Mouse (Mus musculus) mouse trophoblast stem cell (cell line): ENCODE data around the gene Gcn1l1.
"Not testable (repeated sequence)": the region's sequence is repeated elsewhere in the genome, so short reads cannot be mapped to it uniquely, and the experiment has no call there.

Experiments used
- in situ Hi-C, 2 experiments: fragments of 300-500 bp; cut with MseI, MboI; formaldehyde crosslinking; loops; 2 replicates in 1 of 2; 3 replicates in 1 of 2; pipeline ENCODE4 v1.15.1; 2025

Gene Gcn1l1

DNA sequence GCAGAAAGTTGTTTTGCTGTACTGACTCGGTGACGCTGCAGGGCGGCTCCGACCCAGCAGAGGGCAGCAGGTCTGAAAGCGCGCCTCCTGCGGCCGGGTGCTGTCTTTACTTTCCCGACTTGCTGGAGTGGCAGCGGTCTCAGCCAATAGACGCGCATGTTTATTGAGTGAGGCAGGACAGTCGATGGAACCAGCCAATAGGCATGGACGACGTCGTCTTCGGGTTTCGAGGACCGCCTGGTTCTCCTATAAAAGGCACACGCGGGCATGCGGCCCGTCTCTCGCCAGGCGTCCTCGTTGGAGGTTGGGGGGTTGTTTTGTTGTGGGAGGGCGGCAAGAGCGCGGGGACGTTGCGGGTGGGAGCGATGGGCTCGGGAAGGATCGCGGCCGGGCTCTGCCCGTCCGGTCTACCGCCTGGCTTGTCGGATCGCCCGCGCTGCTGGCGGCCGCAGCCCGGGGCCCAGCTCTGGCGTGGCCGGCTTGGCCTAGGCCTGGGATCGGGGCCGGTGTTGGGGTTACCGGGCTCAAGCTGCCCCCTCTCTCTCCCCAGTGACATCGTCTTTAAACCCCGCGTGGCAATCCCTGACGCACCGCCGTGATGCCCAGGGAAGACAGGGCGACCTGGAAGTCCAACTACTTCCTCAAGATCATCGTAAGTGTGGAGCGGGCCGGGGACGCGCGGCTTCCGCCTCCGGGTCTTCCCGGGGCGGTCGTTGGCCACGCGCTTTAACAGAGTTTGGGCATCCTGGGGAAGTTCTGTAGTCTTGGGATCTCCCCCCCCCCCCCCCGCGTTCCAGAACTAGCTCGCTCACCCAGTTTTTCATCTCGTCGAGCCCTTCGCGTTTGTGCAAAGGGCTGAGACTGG lies 5.6 kb upstream of the Gcn1l1 start, which contains the start of gene Rplp0:
Gene Rplp0 (plus strand): TSS at position 231 of the 865 bp plus-strand sequence.
- in situ Hi-C loops: no loop called here

DNA sequence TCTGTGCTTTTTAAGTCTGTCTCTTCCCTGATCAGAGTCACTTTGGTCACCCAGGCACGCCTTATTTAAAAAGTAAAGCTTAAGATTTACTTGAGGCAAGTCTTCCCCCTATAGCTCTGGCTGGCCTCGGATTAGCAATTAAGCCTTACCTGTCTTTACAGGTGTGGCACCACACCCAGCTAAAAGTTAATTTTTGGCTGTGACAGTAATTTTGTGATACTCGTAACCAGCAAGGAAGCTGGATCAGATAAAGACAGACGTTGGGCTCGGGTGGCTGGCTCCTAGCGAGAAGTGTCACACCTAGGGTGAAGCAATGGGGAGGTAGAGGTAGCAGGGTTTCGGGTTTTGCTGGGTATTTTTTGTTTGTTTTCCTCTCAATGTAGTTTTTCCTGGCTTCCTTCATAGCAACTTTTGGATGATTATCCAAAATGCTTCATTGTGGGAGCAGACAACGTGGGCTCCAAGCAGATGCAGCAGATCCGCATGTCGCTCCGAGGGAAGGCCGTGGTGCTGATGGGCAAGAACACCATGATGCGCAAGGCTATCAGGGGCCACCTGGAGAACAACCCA lies 4.6 kb upstream of the Gcn1l1 start:
- in situ Hi-C loops: no loop called here

DNA sequence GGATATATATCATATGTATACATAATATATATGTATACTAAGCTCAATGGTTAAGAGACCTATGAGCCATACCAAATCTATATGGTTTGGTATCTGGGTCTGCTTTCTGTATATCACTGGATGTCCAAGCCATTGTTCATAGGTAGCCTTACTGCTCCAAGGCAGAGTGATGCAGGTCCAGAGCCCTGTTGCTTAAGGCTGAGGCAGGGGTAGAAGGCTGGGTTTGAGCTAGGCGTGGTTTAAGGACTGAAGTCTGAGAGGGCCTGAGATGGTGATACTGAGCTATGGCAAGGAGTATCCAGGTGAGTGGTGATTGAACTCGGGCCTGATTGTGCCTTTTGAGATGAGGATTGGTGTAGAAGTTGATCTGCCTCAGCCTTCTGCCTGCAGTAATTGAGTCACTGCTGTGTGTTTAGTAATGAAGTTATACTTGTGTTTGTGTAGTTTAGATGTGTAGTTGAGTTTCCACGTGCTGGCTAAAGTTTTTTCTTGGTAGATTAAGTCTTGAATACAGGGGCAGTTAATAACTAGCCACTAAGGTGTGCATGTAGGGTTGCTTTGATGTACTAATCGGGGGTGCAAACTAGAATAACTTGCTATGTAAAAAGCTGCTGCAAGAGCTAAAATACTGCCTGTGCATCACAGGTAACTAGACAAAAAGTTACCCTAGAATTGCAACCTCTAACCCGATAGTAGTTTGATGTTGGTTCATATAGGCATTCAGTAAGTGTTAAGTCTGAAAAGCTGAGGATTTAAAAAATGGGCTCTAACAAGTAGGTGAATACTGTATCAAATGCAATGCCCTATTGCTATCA lies 1.1 kb upstream of the Gcn1l1 start:
- in situ Hi-C loops: no loop called here

DNA sequence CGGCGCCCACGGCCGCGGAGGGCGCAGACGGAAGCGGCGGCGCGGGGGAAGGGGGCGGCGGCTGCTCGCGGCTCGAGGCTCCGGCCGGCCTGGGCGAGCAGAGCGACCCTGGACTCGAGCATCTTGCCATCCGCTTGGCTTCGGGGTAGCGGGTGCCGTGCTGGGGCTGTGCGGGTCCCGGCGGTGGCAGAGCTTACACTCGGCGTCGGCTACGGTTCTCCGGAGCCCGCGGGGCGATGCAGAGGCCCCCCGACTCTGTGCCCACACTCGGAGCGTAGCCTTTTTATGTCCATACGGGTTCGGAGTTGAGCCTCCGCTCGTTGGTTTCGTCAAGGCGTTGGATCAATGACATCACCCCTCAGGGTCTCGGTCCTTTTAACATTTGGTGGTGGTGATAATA lies 349 bp downstream of the Gcn1l1 start:
- in situ Hi-C loops: no loop called here

DNA sequence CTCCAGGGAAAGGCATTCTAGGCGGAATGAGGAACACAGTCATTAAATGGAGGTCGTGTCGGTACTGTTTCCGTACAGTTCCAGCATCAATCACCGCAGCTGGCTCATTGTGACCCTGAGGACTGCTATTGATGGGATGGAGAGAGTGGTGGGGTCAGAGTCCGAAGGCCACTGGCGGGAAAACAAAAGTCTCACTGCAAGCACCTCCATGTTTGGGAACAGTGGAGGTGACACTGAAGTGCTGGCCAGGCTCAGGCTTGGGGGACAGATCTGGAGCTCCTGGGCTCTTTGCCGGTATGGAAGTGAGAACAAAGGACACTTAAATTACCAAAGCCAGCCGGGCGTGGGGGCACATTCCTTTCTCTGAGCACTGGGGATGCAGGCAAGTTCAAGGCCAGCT lies 3.6 kb downstream of the Gcn1l1 start:
- in situ Hi-C loops: no loop called here

DNA sequence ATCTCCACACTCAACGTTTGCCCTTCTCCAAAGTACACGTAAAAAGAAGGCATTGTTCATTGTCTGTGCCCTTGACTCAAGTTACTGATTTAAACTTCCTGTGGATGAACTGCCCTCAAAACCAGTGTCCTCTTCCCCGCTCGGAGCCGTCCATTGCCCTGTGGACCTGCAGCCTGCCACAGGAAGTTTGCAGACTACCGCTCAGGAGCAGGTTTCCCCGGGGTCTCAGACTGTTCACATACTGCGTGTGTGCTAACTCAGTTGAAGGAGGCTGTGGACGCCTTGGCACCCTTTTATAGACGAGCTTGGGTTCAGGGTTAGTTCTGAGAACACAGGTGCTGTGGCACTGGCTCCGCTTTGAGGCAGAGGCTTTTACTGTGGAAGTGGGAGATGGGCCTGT lies 4.3 kb downstream of the Gcn1l1 start:
- in situ Hi-C loops: no loop called here

DNA sequence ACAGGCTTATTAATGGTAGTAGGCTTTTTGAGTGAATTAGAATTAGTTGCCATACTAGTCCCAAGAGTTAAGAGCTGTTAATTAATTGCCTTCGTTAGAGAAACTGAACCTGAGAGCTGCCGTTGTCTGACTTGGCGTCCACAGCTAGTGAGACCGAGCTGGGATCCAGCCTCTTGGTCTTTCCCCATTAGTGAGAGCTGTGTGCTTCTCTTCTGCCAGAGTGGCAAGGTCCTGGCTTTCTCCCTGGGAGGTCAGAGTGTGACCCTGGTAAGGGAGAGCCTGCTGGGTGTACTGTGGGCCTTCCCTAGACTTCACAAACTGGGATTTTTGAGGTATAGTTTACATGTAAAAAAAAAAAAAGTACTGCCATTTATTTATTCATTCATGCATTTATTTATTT lies 4.7 kb downstream of the Gcn1l1 start:
- in situ Hi-C loops: no loop called here

DNA sequence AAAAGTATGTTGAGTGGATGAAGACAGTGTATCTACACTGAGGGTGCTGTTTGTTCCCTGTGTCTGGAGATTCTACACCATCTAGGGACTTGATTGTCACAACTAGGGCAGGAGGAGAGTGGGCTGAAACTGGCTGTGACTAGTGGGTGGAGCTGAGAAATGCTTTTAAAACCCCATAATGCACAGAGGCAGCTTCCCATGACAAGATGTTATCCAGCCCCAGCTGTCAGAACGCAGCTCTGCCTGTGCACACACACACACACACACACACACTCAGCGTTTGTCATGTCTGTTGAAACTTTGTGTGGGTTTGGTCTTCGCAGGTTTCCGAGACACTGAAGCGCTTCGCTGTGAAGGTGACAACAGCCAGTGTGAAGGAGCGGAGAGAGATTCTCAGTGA lies 6.0 kb downstream of the Gcn1l1 start:
- in situ Hi-C loops: no loop called here

DNA sequence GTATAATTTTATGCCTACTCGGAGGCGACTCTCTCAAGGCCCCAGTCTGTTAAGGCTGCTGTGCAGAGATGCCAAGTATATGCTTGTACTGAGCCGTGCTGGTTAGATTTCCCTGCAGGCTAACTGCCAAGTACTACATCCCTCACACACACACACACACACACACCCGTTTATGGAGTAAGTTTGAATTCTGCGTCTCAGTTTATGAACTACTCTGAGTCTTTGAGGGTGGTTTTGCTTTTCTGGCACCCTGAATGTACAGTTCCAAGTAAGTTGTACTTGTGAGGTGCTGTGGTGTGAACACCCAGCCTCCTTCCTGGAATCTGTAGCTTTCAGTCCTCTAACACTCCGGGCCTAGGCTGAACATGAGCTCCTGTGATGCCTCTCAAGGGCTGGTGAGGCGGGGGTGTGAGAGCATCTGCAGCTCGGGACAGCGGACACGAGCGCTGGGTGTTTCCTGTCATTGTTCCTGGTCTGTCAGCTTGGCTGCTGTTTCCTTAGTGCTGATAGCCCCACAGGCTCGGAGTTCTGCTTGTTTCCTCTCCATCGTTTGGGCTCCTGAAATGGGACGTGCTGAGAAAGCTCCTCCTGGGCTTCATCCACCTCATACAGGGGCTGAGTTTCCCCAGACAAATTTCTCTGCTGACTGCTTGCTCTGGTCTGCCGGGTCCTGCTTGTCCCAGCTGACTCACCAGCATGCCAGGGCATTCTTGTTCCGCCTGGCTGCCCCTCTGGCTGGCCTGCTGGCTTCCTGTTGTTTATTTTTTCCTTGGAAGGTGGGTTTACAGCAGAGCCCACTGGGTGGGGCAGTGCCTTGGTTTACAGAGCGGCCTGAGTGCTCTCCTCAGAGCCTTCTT lies 7.9 kb downstream of the Gcn1l1 start:
- in situ Hi-C loops: no loop called here

DNA sequence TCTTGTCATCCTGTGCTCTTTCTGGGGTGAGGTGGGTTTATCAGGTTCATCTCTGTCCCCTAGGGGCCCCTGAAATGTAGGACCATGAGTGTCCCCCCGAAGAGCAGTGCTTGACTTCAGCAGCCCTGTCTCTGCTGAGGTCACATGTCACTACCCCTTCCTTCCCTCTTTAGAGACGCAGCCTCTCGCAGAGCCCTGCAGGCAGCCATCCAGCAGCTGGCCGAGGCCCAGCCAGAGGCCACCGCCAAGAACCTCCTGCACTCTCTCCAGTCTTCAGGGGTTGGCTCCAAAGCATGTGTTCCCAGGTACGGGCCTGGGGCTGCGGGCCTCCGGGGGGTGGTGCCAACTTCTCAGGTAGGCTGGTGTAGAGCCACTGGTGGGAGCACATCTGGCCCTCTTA lies 9.9 kb downstream of the Gcn1l1 start:
- in situ Hi-C loops: no loop called here

DNA sequence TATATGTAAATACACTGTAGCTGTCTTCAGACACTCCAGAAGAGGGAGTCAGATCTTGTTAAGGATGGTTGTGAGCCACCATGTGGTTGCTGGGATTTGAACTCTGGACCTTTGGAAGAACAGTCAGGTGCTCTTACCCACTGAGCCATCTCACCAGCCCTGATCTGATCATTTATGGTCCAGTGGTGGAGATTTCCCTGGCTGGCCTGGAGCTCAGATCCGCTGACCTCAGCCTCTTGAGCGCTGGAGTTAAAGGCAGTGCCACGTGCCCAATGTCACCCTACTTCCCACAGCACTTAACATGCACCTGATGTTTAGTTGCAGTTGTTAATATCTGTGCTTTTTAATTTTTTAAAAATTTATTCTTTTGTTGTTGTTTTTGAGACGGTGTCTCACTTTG lies 12.6 kb downstream of the Gcn1l1 start:
- in situ Hi-C loops: not testable (repeated sequence)

DNA sequence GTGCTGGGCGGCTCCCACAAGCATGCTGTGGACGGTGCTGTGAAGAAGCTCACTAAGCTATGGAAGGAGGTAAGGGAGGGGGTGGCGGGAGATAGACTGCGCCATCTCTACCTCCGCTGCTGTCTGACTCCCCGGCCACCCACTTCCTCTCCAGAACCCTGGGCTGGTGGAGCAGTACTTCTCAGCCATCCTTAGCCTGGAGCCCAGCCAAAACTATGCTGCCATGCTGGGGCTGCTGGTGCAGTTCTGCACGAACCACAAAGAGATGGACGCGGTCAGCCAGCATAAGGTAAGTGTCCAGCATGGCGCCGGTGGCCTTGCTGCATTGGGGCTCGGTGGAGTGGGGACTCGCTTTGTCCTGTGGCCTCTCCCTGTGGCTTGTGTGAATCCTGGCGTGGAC lies 13.9 kb downstream of the Gcn1l1 start:
- in situ Hi-C loops: no loop called here

DNA sequence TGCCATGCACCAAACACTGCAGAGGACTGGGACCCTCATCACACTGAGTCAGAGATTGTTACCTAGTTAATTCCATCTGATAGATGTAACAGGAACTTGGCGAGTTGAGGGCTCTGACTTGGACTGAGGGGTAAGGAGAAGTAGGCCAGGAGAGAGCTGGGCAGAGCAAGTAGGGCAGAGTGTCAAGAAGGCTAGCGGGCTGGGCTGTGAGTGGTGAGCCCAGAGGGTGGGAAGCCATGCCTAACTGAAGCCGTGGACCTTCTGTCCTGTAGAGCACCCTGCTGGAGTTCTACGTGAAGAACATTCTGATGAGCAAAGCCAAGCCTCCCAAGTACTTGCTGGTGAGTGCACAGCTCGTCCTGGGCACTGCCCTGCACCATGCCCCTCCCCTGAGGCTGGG lies 14.3 kb downstream of the Gcn1l1 start:
- in situ Hi-C loops: no loop called here

DNA sequence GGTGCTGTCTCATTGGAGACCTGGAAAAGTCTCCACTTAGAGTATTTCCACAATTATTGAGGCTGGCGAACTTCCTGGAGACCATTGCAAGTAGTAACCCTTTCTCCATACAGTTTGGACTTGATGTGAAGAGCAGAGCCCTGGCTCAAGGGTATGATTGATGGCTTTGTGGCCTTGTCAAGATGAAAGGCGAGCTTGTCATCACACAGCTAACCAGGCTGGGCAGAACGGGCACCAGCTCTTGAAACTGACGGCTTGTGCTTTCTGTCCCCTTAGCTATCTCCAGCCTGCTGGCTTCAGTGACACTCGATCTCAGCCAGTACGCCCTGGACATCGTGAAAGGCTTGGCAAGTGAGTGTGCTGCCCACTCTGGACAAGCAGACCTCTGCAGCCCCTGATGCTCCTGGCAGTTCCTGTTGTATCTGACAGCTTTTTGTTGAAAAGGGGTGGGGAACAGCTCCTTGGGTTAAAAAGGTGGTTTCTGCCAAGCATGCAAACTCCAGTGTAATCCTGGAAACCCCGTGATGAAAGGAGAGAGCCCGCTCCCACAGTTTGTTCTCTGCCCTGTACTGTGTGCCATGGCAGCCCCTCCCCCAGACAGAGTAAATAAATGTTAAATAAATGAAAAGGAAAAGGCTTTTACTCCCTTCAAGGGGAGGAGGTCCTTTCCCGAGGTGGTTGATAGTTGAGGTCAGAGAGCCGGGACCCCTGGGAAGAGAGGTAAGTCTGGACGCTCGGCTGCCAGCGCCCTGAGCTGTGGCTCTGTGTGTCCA lies 15.4 kb downstream of the Gcn1l1 start:
- in situ Hi-C loops: no loop called here

DNA sequence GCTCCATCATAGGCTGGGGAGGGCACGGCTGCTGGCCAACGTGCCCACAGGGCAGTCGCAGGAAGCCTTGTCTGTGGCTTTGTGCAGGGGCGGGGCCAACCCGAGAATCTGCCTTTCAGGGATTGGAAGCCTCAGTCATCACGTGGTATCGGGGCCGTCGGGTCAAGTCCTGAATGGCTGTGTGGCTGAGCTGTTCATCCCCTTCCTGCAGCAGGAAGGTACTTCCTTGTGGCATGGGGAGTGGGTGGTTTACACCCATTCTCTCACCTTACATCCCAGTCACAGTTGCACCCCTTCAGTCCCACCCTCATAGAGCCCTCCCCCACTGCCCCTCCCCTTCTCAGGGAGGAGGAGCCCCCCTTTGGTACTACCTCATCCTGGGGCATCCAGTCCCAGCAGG lies 16.6 kb downstream of the Gcn1l1 start:
- in situ Hi-C loops: no loop called here

DNA sequence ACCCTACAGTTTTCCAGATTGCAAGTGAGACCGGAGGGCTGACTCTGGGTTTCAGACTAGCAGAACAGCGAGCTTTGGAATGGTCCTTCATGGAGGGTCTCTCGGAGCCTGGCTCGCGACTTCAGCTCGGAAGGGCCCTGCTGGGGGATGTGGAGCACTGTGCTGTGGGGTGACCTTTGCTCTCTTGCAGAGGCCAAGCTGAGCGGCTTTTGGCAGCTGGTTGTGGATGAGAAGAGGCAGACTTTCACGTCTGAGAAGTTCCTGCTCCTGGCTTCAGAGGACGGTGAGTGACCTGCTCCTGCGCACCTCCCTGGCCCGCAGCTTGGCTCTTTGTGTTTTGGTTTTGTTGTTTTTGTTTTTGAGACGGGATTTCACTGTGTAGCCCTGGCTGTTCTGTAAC lies 20.6 kb downstream of the Gcn1l1 start:
- in situ Hi-C loops: no loop called here

DNA sequence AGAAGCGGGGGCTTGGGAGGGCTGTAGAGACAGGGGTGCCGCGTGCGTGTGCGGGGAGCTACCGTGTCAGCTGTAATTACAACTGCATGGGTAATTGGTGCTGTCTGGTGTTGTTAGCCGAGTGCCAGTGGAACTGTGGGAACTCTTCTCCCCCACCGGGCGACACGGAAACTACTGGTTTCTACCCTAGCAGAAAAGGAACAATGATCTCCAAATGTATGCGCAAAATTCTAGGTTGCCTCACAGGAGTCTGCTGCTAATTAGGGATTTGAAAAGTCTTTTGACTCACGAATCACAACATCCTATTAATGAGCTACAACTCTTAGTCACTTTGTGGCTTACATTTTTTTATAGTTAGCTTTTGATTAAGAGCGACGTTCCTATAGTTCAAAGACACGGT lies 21.1 kb downstream of the Gcn1l1 start:
- in situ Hi-C loops: no loop called here

DNA sequence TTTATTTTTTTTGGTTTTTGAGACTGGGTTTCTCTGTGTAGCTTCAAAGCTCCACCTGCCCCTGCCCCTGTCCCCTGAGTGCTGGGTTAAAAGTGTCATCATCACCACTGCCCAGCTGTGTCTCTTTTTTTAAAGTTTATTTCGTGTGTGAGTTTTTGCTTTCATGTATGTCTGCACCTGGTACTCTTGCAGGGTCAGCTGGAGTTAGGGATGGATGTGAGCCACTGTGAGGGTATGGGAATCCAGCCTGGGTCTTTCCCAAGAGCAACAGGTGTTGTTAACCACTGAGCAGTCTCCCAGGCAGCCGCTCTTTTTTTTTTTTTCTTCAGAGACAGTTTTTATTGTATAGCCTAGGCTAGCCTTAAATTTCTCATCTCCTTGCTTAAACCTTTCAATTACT lies 21.7 kb downstream of the Gcn1l1 start:
- in situ Hi-C loops: no loop called here

DNA sequence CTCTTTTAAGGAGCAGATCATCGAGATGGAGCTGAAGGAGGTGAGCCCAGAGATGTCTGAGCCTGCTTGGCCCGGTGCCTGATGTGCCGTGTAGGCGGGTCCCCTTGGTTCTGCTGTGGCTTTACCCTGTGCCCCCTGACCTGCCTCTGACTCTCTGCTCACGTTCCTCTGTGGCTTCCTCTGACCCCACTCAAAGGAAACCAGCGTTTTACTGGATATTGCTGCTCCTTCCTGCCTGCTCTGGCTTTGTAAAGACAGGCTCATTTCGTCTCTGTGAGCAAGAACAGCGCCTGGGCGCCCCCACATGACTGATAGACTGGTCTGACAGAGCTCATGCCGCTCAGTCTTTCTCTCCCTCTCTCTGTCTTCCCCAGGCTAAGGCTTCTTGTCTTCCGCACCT lies 26.0 kb downstream of the Gcn1l1 start:
- in situ Hi-C loops: no loop called here

DNA sequence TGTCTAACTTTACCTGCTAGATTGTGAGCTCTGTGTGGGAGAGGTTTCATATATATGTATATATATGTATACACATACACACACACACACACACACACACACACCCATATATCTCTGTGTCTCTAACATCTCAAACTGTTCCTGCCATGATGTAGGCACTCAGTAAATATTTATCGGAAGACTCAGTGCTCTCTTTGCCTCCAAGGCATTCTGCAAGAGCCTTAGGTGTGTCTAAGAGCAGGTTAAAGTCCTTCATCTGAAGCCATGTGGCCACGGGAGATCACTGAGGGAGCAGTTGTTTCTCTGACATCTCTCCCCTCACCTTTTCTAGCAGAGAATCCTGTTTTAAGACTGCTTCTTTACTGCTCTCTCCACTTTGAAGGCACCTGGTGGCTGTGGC lies 26.5 kb downstream of the Gcn1l1 start:
- in situ Hi-C loops: no loop called here

DNA sequence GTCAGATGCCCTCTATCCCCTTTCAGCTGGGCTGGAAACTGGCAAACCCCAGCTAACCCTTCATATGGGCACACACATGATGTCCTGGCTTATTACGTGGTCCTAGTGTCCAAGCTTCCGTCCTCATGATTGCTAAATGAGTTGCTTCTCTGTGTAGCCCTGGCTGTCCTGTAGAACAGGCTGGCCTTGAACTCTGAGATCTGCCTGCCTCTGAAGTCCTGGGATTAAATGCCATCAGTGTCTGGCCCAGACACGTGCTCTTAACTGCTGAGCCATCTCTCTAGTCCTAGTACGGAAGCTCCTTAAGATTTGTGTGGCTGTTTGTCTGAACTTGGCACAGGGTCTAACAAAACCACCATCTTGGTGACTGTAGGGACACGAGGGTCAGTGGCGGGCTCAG lies 38.5 kb downstream of the Gcn1l1 start:
- in situ Hi-C loops: no loop called here
